Mouse (Mus musculus) effector memory CD4-positive, alpha-beta T cell, adult 5 months (primary cell): ENCODE data around the gene Apom. TPM values are rescaled to one million over a fixed set of nuclear protein-coding genes. Genes with fewer than 3 reads are reported as not detected.

ENCODE experiments used
- polyA plus RNA-seq: library from polyadenylated mRNA; unstranded; fragments of 100-300 nt; shearing (Covaris generic); gene quantifications from one replicate; pipeline ENCODE4 v1.2.1, GENCODE M21; 2017

The Apom gene
- polyA plus RNA-seq: not detected

DNA sequence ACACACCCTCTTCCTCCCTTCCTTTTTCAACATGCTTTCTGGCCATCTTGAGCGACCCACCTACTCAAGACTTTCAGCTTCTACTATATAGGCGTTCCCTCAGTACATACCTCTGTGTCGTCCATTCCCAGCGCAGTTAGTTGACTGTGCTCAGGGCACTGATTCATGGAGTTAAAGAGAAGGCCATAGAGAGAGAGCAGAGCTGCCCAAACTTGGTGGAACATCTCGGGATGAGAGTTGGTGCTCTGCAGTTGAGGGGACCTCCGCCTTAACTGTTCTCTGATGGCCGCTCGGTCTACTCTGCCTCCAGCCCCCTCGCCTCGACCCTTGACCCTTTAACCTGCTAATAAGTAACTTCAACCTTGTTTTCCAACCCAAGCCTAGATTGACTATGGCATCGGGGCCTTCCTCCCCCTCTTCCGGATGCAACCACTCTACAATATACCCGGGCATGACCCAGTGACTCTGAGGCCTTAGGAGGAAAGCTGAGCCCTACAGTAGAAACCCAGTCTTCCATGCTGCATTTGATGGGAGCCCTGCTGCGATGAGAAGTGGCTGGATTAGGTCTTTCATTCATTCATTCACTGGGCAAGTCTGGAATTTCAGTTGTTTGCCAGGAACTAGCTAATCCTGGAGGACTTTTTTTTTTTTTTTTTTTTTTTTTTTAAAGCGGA, at the start of gene Apom:
Gene Apom (minus strand): TSS at position 551 of the 674 bp plus-strand sequence.

DNA sequence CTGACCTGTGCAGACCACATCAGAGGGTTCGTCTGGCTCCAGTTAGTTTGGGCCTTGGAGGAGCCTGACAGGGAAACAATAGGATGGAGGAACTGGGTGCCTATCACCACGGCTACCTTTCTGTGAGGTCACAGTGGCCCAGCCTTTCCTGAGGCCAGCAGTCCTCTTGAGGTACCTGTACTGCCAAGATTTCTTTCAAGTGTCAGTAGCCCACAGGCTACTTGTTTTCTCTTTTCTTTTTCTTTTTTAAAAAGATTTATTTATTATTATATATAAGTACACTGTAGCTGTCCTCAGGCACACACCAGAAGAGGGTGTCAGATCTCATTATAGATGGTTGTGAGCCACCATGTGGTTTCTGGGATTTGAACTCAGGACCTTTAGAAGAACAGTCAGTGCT, 44.1 kb upstream of the Apom start, which contains the start of gene Aif1:
Gene Aif1 (minus strand): TSS at position 101 of the 400 bp plus-strand sequence.

DNA sequence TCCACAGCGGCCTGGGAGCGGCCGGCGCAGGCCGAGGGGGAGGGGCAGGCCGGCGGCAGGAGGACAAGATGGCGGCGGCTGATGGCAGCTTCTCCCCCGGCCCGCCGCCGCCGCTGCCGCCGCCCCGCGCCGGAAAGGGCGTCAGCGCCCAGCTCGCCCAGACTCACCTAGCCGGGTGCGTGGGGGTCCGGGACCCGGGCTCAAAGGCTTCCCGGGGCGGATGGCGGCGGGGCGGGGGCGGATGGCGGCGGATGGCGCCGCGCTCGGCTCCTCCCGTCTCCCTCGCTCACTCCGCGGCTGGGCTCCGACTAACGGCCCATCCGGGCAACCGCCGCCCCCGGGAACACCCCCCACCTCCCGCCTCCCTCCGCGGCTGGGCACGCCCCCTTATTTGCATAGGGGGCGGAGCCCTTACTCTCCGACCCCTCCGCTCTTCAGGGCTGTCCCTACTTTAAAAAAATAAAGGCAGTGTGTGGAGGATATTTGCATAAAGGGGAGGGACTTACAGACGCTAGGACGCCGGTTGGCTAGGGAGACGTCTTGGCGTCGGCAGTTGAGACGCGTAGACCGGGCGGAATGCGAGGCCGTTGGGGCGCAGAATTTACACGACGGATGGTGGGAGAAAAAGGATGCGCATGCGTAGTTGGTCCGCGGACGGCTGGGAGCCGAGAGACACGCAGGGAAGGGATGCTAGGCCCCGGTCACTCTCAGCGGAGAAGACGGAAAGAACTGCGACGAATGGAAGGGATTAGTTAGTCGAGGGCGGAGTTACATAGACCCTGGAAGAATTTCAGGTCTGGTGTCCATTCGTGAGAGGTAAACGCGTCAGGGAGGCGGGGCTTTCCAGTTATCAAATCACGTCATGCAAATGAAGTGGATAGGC, 33.0 kb upstream of the Apom start, which contains the start of gene Prrc2a:
Gene Prrc2a (minus strand): TSS at position 330 of the 883 bp plus-strand sequence.

DNA sequence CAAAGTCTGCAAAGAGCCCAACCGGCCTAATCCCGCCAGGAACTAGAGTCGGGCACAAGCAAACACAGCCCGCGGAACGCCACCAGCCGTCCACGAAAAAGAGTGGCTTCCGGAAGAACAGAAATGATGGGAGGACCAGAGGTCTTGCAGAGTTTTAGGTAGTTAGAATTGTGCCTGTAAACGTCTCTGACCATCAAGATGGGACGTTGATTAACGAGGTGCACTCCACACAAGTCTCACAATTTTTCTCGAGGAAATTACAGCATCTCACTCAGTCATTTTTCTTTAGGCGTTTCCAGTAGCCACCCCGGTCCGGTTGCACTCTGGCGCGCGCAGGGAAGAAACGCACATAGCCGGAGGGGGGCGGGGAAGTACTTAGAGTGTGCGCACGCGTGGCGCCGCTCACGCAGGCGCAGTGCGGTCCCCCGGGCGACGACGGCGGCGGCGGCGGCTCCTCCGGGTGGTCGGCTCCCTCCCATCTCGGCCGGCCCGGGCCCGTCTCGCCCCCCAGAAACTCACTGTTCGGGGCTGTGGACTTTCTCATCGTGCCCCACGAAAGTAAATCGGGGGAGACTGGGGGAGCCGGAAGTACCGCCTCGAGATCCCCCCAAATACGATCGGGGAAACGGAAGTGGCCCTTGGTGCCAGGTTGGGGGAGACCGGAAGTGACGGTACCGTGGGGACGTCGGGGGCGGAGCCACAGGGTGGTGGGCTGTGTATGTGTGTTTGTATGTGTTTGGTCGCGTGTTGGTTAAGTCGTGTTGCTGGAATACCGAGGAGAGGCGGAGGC, 3.1 kb upstream of the Apom start, which contains the start of gene Bag6:
Gene Bag6 (plus strand): TSS at position 378 of the 790 bp plus-strand sequence.

DNA sequence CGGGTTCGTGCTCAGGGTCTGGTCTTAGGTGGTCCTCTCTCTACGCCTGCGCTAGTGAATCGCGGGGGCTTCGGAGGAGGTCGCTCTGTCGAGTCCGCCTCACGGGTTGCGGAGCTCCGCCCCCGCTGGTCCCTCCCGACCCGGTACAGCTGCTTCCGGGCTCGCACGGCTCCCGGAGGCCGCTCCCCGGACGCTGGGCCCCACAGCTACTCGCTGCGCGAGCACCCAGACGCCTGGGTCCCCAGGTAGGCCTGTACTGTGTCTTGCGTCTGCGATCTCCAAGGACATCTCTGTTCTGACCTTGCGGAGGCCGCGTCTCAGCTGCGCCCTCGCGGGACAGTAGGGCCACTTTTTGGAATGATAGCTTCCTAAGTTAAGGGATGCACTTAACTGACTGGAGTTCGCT, 5.6 kb downstream of the Apom start, which contains the start of gene D17H6S53E:
Gene D17H6S53E (plus strand): TSS at position 168 of the 406 bp plus-strand sequence.

DNA sequence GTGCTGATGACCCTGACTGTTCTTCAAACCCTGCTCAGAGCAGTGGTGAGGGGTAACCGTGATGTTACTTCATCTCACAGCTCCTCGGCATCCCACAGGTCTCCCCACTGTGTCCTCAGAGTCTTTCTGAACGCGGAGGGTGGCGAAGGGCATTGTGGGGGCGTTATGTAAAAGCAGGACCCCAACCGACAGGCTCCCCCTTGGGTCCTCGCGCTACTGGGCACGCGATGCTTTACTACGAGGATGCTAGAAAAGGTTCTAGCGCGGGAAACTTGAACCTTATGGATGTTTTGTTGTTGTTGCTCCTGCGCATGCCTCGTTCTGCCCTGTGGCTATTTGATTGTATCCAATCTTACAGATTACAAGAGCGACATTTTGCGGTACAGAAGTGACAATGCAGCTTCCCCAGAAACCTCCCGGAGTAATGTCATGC, 10.0 kb downstream of the Apom start, which contains the start of gene Csnk2b:
Gene Csnk2b (minus strand): TSS at position 183 of the 433 bp plus-strand sequence.

DNA sequence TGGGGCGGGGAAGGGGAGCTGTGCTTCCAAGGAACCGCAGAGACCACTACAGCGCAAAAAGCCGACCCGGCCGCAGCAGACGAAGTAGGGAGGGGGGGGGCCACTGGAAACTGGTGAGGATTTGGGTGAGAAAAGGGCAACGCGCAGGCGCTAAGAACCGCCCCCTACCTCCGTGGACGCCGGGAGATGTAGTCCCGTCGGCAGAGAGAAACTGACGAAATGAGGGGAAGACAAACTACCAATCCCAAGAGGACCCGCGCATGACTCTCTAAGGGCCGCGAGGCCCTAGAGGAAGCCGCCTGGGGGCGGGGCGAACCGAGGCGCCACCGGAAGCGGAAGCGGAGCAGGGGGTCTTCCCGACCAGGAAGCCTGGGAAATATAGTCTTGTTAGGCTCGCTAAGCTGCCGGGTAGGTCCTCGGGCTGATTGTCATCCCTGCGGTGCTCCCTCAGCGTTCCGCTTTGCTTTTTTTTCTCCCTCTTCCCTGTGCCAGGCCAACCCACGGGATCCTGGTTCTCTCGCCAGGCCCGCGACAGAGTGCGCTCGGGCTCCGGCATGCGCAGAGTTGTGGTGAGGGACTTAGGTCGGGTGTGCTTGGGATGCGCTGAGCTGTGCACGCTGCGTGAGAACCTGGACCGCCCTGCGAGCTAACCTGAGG, 10.6 kb downstream of the Apom start, which contains the start of gene Gpank1:
Gene Gpank1 (plus strand): TSS at position 313 of the 657 bp plus-strand sequence.

DNA sequence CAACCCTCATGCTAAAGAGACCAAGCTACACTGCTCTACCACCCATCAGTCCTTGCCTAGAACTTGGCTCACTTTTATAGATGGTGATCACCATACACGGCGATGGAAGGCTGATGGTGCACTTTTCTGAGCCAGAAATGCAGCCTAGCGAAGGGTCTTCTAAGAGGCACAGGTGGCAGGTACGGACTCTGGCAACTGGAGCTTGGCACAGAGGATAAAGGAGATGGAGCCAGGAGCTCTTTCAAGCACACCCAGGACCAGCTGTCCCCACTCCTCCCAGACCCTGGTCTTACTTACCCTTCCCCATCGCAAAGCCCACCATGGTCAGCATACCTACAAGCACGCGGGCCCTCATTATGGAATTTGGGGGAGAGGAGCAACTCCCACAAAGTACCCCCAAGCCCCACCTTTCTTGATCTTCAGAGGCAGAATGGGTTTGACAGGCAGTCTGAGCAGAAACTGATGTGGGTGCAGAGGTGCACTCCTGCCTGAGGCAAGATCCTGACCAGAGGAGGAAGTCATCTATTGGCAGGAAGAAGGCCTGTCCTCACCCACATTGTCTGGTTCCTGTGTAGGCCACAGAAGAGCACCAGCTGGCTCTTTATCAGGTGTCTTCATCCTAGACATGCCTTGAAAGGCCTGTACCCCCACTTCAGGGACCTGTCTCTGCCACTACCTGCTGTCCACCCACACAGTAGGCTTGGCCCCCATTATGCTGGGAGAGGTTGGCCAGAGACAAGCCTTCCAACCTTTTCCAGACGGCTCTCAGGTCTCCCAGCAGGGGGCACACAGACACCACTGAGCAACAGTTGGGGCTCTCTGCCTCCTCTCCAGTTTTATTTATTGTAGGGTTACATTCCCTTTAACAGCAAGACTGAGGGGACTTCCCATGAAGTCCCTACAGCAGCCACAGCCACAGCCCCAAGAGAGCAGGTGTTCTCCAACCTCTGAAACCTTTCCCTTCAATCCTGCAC, 16.5 kb downstream of the Apom start, which contains the start of gene Ly6g5b:
Gene Ly6g5b (minus strand): TSS at position 383 of the 974 bp plus-strand sequence.

DNA sequence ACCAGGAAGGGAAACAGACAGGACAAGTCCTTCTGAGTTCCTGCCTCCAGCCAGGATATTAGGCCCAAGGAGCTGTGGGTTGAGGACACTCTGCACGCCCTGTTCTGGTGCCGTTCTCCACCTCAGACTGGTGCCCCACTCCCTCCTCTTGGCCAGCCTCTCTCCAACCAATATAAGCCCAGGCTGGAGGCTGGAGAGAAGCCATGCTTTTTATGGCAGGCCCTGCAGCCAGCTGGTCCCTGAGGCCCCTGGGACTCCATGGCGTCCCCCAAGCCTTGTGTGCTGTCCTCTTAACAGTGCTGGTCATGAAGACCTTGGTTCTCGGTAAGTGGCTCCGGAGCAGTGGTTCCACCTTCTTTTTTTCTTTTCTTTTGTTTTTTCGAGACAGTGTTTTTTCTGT, 23.8 kb downstream of the Apom start, which contains the start of gene Ly6g5c:
Gene Ly6g5c (plus strand): TSS at position 183 of the 400 bp plus-strand sequence.

DNA sequence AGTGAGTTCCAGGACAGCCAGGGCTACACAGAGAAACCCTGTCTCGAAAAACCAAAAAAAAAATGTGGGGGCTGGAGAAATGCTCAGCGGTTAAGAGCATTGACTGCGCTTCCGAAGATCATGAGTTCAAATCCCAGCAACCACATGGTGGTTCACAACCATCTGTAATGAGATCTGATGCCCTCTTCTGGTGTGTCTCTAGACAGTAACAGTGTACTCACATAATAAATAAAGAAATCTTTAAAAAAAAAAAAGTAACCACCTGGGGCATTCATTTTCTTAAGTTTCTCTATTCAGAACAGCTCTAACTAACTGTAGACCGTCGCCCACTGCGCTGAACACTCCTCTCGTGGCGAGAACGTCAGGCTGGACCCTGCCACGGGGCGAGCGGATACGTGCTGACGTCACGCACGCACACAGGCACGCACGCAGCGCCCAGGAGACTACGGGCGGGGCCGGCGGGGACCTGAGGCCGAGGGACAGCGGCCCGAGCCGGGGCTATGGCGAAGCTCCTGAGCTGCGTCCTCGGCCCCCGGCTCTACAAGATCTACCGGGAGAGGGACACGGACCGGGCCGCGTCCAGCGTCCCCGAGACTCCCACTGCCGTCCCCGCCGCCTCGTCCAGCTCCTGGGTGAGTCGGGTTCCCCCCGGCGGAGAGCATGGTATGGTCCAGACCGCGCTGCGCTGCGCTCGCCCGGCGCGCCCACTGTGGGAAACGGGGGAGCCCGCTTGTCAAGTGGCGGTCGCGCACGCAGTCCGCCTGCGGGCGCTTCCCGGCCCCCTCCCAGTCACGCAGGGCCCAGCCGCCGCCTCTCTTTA, 42.8 kb downstream of the Apom start, which contains the start of gene Abhd16a:
Gene Abhd16a (plus strand): TSS at position 439 of the 820 bp plus-strand sequence.

DNA sequence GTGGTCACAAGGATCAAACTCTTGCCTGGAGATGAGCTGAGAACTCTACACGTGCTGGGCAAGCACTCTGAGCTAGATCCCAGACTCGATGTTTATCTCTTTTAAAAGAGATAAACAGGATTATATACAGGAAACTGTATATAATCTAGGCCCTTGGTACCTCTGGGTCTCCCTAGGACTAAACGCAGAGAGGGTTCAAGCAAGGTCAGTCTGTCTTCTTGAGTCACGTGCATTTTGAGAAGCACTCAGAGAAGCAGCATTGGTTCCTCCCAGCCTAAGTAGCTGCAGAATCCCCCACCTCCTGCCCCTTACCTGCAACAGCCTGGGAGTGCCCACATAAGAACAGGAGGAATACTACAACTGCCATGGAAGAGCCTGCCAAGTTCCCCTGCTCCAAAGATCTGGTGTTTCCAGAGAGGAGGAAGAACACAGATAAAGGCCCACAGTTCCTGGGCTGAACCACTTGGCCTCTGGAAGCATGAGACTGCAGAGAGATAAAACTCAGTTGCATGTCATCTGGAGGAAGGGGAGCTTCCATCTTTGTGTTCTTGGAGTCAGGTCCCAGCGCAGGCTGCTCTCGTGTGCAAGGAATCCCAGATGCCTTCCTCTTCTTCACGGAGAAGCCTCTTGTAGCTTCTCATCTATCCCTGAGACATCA, 46.5 kb downstream of the Apom start, which contains the start of gene Ly6g6f:
Gene Ly6g6f (minus strand): TSS at position 403 of the 658 bp plus-strand sequence.

Other genes with a start within 250 kb of the Apom start
- gene C2, start 233.8 kb downstream of the Apom start, polyA plus RNA-seq: 1.2 TPM
- 57.8 TPM for gene Ehmt2, start 233.6 kb downstream of the Apom start, polyA plus RNA-seq
- gene Slc44a4, start 217.6 kb downstream of the Apom start, polyA plus RNA-seq: not detected
- gene Neu1, start 200.8 kb downstream of the Apom start, polyA plus RNA-seq: 74.6 TPM
- 2,452 TPM for gene Hspa1b, start 172.8 kb downstream of the Apom start, polyA plus RNA-seq
- 125 TPM for gene Gm20481, start 162.1 kb downstream of the Apom start, polyA plus RNA-seq
- gene Hspa1a, start 159.9 kb downstream of the Apom start, polyA plus RNA-seq: 1,550 TPM
- gene Hspa1l, start 159.3 kb downstream of the Apom start, polyA plus RNA-seq: not detected
- 47.6 TPM for gene Lsm2, start 150.2 kb downstream of the Apom start, polyA plus RNA-seq
- 182 TPM for gene Vars, start 131.1 kb downstream of the Apom start, polyA plus RNA-seq
- gene Vwa7, start 115.5 kb downstream of the Apom start, polyA plus RNA-seq: 0.10 TPM
- not detected for gene Sapcd1, start 104.0 kb downstream of the Apom start, polyA plus RNA-seq
- gene Msh5, start 85.3 kb downstream of the Apom start, polyA plus RNA-seq: 2.2 TPM
- gene Clic1, start 82.1 kb downstream of the Apom start, polyA plus RNA-seq: 305 TPM
- 1.00 TPM for gene Ddah2, start 73.0 kb downstream of the Apom start, polyA plus RNA-seq
- not detected for gene Ly6g6c, start 66.7 kb downstream of the Apom start, polyA plus RNA-seq
- not detected for gene Mpig6b, start 65.9 kb downstream of the Apom start, polyA plus RNA-seq
- not detected for gene Ly6g6e, start 55.1 kb downstream of the Apom start, polyA plus RNA-seq
- not detected for gene Ly6g6d, start 54.0 kb downstream of the Apom start, polyA plus RNA-seq
- not detected for gene Ly6g6f, start 46.4 kb downstream of the Apom start, polyA plus RNA-seq
- 88.6 TPM for gene Abhd16a, start 42.8 kb downstream of the Apom start, polyA plus RNA-seq
- not detected for gene Ly6g5c, start 23.8 kb downstream of the Apom start, polyA plus RNA-seq
- gene Ly6g5b, start 16.6 kb downstream of the Apom start, polyA plus RNA-seq: 2.1 TPM
- gene Gpank1, start 10.6 kb downstream of the Apom start, polyA plus RNA-seq: 43.9 TPM
- gene Csnk2b, start 10.0 kb downstream of the Apom start, polyA plus RNA-seq: 190 TPM
- 0.75 TPM for gene D17H6S53E, start 5.7 kb downstream of the Apom start, polyA plus RNA-seq
- gene Bag6, start 3.1 kb upstream of the Apom start, polyA plus RNA-seq: 75.1 TPM
- gene Prrc2a, start 32.8 kb upstream of the Apom start, polyA plus RNA-seq: 38.6 TPM
- gene Aif1, start 44.0 kb upstream of the Apom start, polyA plus RNA-seq: not detected
- gene Lst1, start 56.4 kb upstream of the Apom start, polyA plus RNA-seq: 1.6 TPM
- 849 TPM for gene Ltb, start 62.4 kb upstream of the Apom start, polyA plus RNA-seq
- 107 TPM for gene Tnf, start 70.0 kb upstream of the Apom start, polyA plus RNA-seq
- 42.5 TPM for gene Lta, start 73.3 kb upstream of the Apom start, polyA plus RNA-seq
- gene Gm16181, start 88.8 kb upstream of the Apom start, polyA plus RNA-seq: not detected
- gene Atp6v1g2, start 101.6 kb upstream of the Apom start, polyA plus RNA-seq: 4.8 TPM
- 18.7 TPM for gene Nfkbil1, start 103.7 kb upstream of the Apom start, polyA plus RNA-seq
- 170 TPM for gene Ddx39b, start 109.7 kb upstream of the Apom start, polyA plus RNA-seq
- gene H2-D1, start 130.7 kb upstream of the Apom start, polyA plus RNA-seq: 6,438 TPM
- gene H2-Q1, start 188.4 kb upstream of the Apom start, polyA plus RNA-seq: 0.26 TPM
- gene H2-Q2, start 210.2 kb upstream of the Apom start, polyA plus RNA-seq: 47.9 TPM
- 69.3 TPM for gene H2-Q4, start 247.6 kb upstream of the Apom start, polyA plus RNA-seq